Mouse (Mus musculus) testis, adult 2 months (tissue): ENCODE data around the gene Prima1.

Source experiments
- CTCF ChIP-seq: fragments of 200-500 bp; IDR thresholded peaks from 2 replicates; pipeline ENCODE4 v1.5.1; 2012; ENCODE audit warnings: low read depth, mild to moderate bottlenecking, inconsistent platforms, low read length, moderate library complexity; ENCODE audit not compliant: control insufficient read depth, insufficient read depth, insufficient replicate concordance
- POLR2A ChIP-seq: fragments of 200-500 bp; IDR thresholded peaks from 2 replicates; pipeline ENCODE4 v1.6.1; 2012; ENCODE audit warnings: low read depth, mild to moderate bottlenecking, inconsistent platforms, low read length, moderate library complexity; ENCODE audit not compliant: control insufficient read depth

DNA sequence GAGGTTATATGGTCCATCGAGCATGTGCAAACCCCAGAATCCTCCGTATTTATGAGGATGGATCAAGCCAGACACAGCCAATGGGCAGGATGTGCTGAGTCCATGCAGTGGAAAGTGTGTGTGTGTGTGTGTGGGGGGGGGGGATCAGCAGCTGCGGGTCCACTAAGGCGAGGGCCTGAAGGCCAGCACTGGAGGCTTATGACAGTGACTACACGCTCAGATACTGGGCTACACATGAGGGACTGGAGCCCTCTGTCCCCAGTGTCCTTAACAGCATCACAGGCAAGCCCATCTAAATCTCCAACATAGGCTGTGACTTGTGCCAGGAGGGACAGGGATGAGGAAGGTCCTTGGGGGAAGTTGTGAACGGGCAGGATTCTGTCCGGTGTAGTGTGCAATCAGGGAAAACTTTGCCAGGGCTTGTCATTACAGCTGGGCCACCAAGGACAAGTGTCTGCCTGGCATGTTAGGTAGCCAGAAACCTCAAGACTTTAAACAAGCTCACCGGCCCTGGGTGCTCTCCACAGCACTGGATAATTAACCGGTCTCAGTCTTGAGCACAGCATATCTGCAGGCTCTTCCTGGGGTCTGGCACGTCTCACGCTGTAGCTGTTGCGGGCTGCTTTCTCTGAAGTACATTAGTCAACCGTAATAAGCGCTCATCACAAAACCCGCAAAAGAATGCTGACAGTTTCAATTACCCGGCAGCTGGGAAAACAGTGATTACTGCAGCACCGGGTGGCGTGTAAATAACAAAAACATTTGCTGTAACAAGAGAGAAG lies 84.6 kb downstream of the Prima1 start:
- TF ChIP-seq CTCF (no peak), POLR2A (no peak)
